Mouse (Mus musculus) G1E (cell line): ENCODE results near the gene Fgfr2.

Source experiments
- CTCF ChIP-seq: IDR thresholded peaks from 2 replicates; pipeline ENCODE4 v1.5.1; 2012; ENCODE audit warnings: low read depth, low read length, inconsistent platforms, mixed read lengths
- GATA1 ChIP-seq: IDR thresholded peaks from 2 replicates; pipeline ENCODE4 v1.6.1; 2012; ENCODE audit warnings: borderline replicate concordance, low read length, inconsistent platforms, mixed read lengths
- TAL1 ChIP-seq: conservative IDR thresholded peaks from 2 replicates; pipeline ENCODE4 v1.6.1; 2012; ENCODE audit warnings: low read depth, low read length, inconsistent platforms, mixed read lengths

- TF ChIP-seq CTCF (no peak), TAL1 (no peak), GATA1 (no peak)
Observed at GRCm38 (mm10) chr7:131669326-131669725, 1453.8 kb downstream of the Fgfr2 start.
